Mouse (Mus musculus) myocyte (in vitro differentiated cells): ENCODE measurements at regions not wholly inside any gene's neighbourhood (a gene's known extent, or its start where the extent isn't known, plus 50 kb on each side); places are given as distances from the start of the nearest gene placed in this dataset.

ENCODE experiments used
- H3K27me3 ChIP-seq: one replicate; pipeline ENCODE4 v1.6.1; 2011; ENCODE audit not compliant: control insufficient read depth, insufficient read depth, insufficient read length
- H3K36me3 ChIP-seq: one replicate; pipeline ENCODE4 v1.6.1; 2011; ENCODE audit not compliant: control insufficient read depth, insufficient read depth
- H3K4me2 ChIP-seq: one replicate; pipeline ENCODE4 v1.6.1; 2011; ENCODE audit warnings: low read depth, control low read depth
- H3K4me3 ChIP-seq: one replicate; pipeline ENCODE4 v1.5.1; 2011; ENCODE audit warnings: mild to moderate bottlenecking, control low read depth, moderate library complexity
- H3K79me2 ChIP-seq: one replicate; pipeline ENCODE4 v1.6.1; 2011; ENCODE audit not compliant: control insufficient read depth, insufficient read depth
- H3ac ChIP-seq: one replicate; pipeline ENCODE4 v1.6.1; 2011; ENCODE audit not compliant: control insufficient read depth, insufficient read length
- CEBPB ChIP-seq: IDR thresholded peaks from 2 replicates; pipeline ENCODE4 v1.6.1; 2011; ENCODE audit warnings: mild to moderate bottlenecking, moderate library complexity; ENCODE audit not compliant: poor library complexity, insufficient read depth, severe bottlenecking
- E2F4 ChIP-seq: IDR thresholded peaks from one replicate; pipeline ENCODE4 v1.6.1; 2011; ENCODE audit warnings: mild to moderate bottlenecking, control low read depth, moderate library complexity; ENCODE audit not compliant: insufficient read depth
- MAX ChIP-seq: IDR thresholded peaks from one replicate; pipeline ENCODE4 v1.6.1; 2011; ENCODE audit warnings: low read depth, mild to moderate bottlenecking, control low read depth
- MYOD1 ChIP-seq, 3 experiments: IDR thresholded peaks; one replicate each; pipeline ENCODE4 v1.6.1; 2011; ENCODE audit warnings: control low read depth in 2 of 3, low read depth in 2 of 3, mild to moderate bottlenecking in 2 of 3, moderate library complexity in 1 of 3; ENCODE audit not compliant: insufficient read length in 2 of 3, control insufficient read depth in 1 of 3
- MYOG ChIP-seq, 3 experiments: IDR thresholded peaks; one replicate each; pipeline ENCODE4 v1.6.1; 2011; ENCODE audit warnings: control low read depth in 2 of 3, low read depth in 2 of 3, mild to moderate bottlenecking in 2 of 3; ENCODE audit not compliant: insufficient read length in 2 of 3, control insufficient read depth in 1 of 3, insufficient read depth in 1 of 3
- POLR2A ChIP-seq: IDR thresholded peaks from one replicate; pipeline ENCODE4 v1.6.1; 2011; ENCODE audit warnings: low read depth, mild to moderate bottlenecking, control low read depth, moderate library complexity; ENCODE audit not compliant: insufficient read length
- POLR2AphosphoS2 ChIP-seq: IDR thresholded peaks from one replicate; pipeline ENCODE4 v1.6.1; 2011; ENCODE audit warnings: low read depth, control low read depth; ENCODE audit not compliant: insufficient read length
- REST ChIP-seq: IDR thresholded peaks from one replicate; pipeline ENCODE4 v1.6.1; 2011; ENCODE audit warnings: mild to moderate bottlenecking, control low read depth, moderate library complexity; ENCODE audit not compliant: insufficient read depth, insufficient read length
- SRF ChIP-seq: IDR thresholded peaks from one replicate; pipeline ENCODE4 v1.6.1; 2011; ENCODE audit warnings: low read depth; ENCODE audit not compliant: control insufficient read depth, insufficient read length
- TCF12 ChIP-seq: IDR thresholded peaks from one replicate; pipeline ENCODE4 v1.6.1; 2011; ENCODE audit warnings: mild to moderate bottlenecking, control low read depth; ENCODE audit not compliant: poor library complexity, insufficient read depth, severe bottlenecking
- TCF3 ChIP-seq: IDR thresholded peaks from one replicate; pipeline ENCODE4 v1.6.1; 2011; ENCODE audit warnings: low read depth, control low read depth; ENCODE audit not compliant: insufficient read length
- USF1 ChIP-seq: IDR thresholded peaks from one replicate; pipeline ENCODE4 v1.6.1; 2011; ENCODE audit warnings: low read depth, mild to moderate bottlenecking, control low read depth, moderate library complexity

GRCm38 (mm10) chr9:23043006-23043405 lies 179.9 kb upstream of the Bmper start:
- Histone ChIP-seq H3K27me3 (no peaks in the 10 kb centered on the region), H3ac (no peak overlapping the region), H3K79me2 (no peaks in the 10 kb centered on the region), H3K36me3 (no peaks in the 10 kb centered on the region), H3K4me2 (no peak overlapping the region), H3K4me3 (no peak overlapping the region)
- no peak for TF ChIP-seq REST
- no peak for TF ChIP-seq MYOD1 (IDR thresholded peaks at IDR 0.05; ENCODE audit: control insufficient read depth in 1 of 3, insufficient read length in 2 of 3, low read depth in 2 of 3)
- TF ChIP-seq SRF: no peak
- no peak for TF ChIP-seq TCF12
- TF ChIP-seq TCF3: no peak
- TF ChIP-seq MYOG (IDR thresholded peaks at IDR 0.05; ENCODE audit: control insufficient read depth in 1 of 3, insufficient read depth in 1 of 3, insufficient read length in 2 of 3, low read depth in 2 of 3): no peak
- TF ChIP-seq USF1: no peak
- TF ChIP-seq E2F4: no peak
- TF ChIP-seq POLR2A: no peak
- TF ChIP-seq CEBPB: no peak
- no peak for TF ChIP-seq POLR2AphosphoS2
- TF ChIP-seq MAX: no peak

GRCm38 (mm10) chr9:23045486-23045885 lies 177.4 kb upstream of the Bmper start:
- H3K4me2 ChIP-seq: no peak overlapping the region
- no peak overlapping the region for H3ac ChIP-seq
- no peaks in the 10 kb centered on the region for H3K36me3 ChIP-seq
- no peaks in the 10 kb centered on the region for H3K27me3 ChIP-seq
- TF ChIP-seq MYOD1 (IDR thresholded peaks at IDR 0.05; ENCODE audit: control insufficient read depth in 1 of 3, insufficient read length in 2 of 3, low read depth in 2 of 3) (no peak), MYOG (IDR thresholded peaks at IDR 0.05; ENCODE audit: control insufficient read depth in 1 of 3, insufficient read depth in 1 of 3, insufficient read length in 2 of 3, low read depth in 2 of 3) (no peak), SRF (no peak), E2F4 (no peak)
- no peak overlapping the region for H3K4me3 ChIP-seq
- H3K79me2 ChIP-seq: no peaks in the 10 kb centered on the region

GRCm38 (mm10) chr9:23050751-23051150 lies 172.1 kb upstream of the Bmper start:
- no peaks in the 10 kb centered on the region for H3K27me3 ChIP-seq

GRCm38 (mm10) chr9:23059526-23059925 lies 163.3 kb upstream of the Bmper start:
- TF ChIP-seq USF1 (no peak), TCF12 (no peak), SRF (no peak), MAX (no peak), POLR2AphosphoS2 (no peak), MYOD1 (IDR thresholded peaks at IDR 0.05; ENCODE audit: control insufficient read depth in 1 of 3, insufficient read length in 2 of 3, low read depth in 2 of 3) (no peak), CEBPB (no peak), TCF3 (no peak)
- H3K4me2 ChIP-seq: no peak overlapping the region
- no peaks in the 10 kb centered on the region for H3K79me2 ChIP-seq
- H3K27me3 ChIP-seq: no peaks in the 10 kb centered on the region
- no peak overlapping the region for H3K4me3 ChIP-seq
- no peak overlapping the region for H3ac ChIP-seq
- H3K36me3 ChIP-seq: no peaks in the 10 kb centered on the region

More at GRCm38 (mm10) chr9:23050751-23051150, 172.1 kb upstream of the Bmper start:
- Histone ChIP-seq H3K36me3 (no peaks in the 10 kb centered on the region), H3K4me3 (no peak overlapping the region), H3ac (no peak overlapping the region), H3K4me2 (no peak overlapping the region), H3K79me2 (no peaks in the 10 kb centered on the region)
- TF ChIP-seq E2F4: no peak
- no peak for TF ChIP-seq SRF
- TF ChIP-seq USF1: no peak
- TF ChIP-seq POLR2AphosphoS2: no peak
- no peak for TF ChIP-seq TCF12
- TF ChIP-seq MYOD1 (IDR thresholded peaks at IDR 0.05; ENCODE audit: control insufficient read depth in 1 of 3, insufficient read length in 2 of 3, low read depth in 2 of 3): no peak
- no peak for TF ChIP-seq TCF3
- no peak for TF ChIP-seq CEBPB
- TF ChIP-seq MAX: no peak
- TF ChIP-seq POLR2A: no peak
- TF ChIP-seq REST: no peak
- no peak for TF ChIP-seq MYOG (IDR thresholded peaks at IDR 0.05; ENCODE audit: control insufficient read depth in 1 of 3, insufficient read depth in 1 of 3, insufficient read length in 2 of 3, low read depth in 2 of 3)

- H3K27me3 ChIP-seq: no peaks in the 10 kb centered on the region
- H3K4me3 ChIP-seq: no peak overlapping the region
- H3K36me3 ChIP-seq: no peaks in the 10 kb centered on the region
- no peaks in the 10 kb centered on the region for H3K79me2 ChIP-seq
- H3ac ChIP-seq: no peak overlapping the region
- H3K4me2 ChIP-seq: no peak overlapping the region
- TF ChIP-seq TCF3 (no peak), TCF12 (no peak), MAX (no peak)
Observed at GRCm38 (mm10) chr9:23060526-23060925, 162.3 kb upstream of the Bmper start.
